Mouse (Mus musculus) cerebellum, adult 9-10 months (tissue): ENCODE measurements around the gene Dusp15.

Source experiments
- DNase-seq: peaks from one replicate; pipeline ENCODE4 v3.0.0; 2022

Dusp15 gene

DNA sequence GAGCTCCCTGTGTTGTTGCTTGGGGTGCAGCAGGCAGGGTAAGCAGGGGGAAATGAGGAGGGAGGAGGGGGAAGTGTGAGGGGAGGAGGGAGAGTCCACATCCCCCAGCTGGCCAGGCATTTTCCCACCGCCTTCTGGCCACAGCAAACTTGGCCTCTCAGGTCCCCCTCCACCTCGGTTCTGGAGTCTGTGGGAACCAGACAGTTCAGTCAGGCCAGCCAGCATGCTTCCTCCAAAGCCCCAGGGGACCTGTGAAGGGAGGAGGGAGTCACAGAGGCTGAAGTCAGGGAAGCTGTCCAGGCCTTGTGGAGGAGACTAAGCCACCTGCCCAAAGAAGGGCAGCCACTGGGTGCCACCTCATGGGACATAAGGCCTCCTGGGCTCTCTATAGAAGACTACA is 21.2 kb downstream of the Dusp15 start:
- DNase-seq: no peak

DNA sequence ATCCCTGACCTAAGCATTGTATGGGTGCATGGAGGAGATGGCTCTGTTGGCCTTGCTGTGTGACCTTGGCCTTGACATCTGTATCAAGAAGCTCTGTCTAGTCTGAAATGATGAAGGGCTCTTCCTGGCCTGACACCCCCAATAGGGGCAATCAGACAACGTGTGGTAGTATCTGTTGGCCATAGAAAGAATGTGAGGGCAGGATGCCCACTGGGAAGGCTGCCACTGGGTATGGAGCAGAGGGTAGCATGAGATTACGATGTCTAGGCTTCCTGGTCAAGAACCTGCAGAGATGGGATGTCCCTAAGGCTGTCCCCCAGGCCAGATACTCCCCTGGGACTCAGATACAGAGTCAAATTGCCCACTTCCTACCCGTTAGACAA is 22.5 kb downstream of the Dusp15 start:
- DNase-seq: no peak

DNA sequence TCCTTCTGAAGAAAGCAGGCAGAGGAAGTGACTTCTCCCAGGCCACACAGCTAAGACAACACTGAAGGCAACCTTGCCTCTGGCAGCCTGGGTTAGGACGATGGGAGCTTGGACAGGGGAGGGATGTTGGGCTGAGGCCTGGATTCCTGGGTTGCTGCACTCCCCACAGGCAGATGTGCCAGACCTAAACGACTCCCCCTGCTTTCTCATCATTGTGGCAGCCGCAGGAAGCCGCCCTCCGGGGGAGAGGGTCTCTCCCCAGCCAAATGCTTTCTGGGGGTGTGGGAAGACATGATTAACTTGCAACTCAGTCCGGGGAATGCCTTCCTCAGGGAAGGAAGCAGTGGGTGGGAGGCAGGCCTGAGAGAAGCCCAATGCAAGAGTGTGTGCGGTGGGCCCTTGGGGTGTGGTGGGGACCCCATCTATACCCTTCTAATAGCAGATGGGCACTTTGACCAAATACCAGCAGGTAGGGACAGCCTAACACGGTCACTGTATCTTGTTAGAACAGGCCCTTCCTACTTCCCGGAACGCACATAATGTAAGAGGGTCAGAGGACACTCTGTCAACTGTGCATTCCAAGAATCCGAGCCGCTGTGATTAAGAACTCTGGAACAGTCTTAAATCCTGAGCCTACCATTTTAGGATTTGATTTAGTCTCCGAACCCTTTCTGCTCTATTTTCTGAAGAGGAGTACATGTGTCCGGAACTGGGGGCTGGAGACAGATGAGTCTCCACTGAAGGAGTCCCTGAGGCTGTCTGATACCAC is 23.1 kb downstream of the Dusp15 start:
- DNase-seq: no peak

DNA sequence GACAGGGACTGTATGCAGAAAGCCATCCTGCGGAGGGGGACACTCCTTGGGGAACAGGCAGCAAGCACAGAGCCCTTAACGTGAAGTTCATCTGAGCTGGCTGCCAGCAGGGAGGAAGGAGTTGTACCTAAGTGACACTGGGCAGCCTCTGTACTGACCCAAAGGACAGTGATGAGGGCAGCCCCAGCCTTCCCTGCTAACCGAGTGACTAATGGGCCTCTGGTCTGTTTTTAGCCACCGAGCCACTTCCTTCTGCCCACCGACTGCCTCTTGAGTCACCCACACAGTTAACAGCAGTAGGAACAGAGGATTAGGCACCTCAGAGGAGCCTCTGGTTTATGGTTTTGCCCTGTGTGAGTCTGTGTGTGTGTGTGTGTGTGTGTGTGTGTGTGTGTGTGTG is 24.1 kb downstream of the Dusp15 start:
- DNase-seq: no peak

DNA sequence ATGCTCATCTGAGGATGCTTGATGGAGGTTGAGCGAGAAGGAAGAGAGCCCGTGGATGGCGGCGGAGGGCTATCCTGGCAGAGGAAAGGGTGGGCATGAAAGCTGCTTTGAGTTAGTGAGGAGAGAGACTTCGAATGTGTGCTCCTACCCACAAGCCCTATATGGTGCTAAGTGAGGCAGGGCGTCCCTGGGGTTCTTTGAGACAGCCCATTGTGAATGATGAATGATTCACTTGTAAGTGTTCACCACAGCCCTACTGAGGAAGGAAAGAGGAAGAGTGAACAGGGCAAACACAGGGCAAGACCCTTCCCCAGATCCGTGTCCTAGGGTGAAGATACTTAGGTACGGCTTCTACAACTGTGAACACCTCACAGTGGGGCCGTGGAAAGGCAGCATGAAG is 24.6 kb downstream of the Dusp15 start:
- DNase-seq: no peak

DNA sequence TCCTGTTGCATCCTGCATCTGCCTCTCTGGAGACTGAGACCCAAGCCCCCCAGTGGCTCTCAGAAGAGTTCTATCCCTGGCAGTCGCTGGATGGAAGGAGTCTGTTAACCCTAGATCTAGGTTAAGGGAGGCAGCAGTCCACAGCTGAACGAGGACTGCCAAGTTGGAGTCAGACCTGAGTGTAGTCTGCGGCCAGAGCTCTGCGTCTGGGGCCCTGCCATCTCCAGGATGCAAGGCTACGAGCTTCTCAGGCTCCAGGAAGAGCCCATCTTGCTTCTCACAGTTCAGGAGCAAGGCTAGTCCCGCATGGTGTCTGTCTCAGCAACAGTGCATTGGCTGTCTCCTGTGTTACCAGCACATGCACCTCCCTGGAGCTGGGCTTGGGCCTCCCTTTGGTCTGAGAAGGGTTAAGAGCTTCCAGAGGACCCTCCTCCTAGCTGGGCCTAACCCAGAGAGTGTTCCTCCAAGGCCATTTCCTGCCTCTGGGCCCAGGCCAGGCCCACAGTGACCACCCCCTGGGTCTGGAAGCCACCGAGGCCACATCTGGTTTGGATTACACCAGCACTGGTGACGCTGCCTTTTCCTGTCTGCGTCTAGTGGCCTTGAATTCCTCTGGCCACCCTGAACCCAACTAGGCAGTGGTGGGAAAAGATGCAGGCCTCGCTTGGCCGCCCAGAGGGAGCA is 26.2 kb downstream of the Dusp15 start:
- DNase-seq: no peak

DNA sequence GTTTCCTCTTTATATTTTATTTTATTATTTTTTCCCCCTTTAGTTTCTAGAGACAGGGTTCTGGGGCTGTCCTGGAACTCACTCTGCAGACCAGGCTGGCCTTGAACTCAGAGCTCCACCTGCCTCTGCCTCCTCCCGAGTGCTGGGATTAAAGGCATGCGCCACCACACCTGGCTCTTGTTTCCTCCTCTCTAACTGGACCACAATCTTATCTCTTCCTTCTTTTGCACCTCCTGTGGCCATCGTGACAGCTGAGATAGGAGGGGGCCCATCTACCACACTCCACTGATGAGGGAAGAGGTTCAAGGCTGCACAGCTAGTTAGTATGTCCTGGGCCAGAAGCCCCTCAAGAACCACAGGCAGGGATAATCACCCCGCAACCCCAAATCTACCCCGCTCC is 27.0 kb downstream of the Dusp15 start:
- no peak for DNase-seq

DNA sequence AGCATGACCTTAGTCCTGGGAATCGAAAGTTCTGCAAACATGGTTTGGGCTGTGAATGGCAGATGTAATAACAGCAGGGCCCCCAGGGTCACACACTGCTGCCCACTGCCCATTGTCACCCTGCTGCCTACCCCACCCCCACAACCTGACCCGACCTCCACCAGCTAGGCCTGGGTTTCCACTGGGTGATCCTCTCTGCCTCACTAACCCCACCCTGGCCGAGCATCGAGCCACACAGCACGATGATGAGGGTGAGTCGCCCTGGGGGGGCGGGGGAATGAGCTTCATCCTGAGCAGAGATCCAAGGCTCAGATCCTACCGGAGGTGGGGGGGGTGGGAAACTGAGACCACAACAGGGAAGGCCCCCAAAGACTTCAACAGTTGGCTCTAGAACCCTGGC is 27.4 kb downstream of the Dusp15 start:
- no peak for DNase-seq

DNA sequence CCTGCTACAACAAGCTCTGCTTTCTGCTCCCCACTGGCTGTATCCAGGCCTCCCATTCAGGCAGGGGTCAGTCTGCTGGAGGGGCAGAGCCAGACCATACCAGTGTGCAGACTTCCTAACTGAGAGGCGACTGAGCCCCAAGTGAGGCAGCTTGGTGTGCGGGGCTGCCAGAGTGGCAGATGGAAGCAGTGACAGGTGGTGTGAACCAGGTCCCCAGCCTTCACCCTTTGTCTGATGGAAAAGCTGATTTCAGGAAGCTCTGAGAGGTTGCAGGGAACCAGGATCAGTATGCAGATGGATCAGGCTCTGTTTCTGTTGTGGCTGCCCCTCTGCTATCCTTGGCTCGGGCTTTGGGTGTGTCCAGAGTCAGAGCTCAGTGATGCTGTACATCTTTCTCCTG is 27.9 kb downstream of the Dusp15 start:
- peak; percentile 65 for DNase-seq

DNA sequence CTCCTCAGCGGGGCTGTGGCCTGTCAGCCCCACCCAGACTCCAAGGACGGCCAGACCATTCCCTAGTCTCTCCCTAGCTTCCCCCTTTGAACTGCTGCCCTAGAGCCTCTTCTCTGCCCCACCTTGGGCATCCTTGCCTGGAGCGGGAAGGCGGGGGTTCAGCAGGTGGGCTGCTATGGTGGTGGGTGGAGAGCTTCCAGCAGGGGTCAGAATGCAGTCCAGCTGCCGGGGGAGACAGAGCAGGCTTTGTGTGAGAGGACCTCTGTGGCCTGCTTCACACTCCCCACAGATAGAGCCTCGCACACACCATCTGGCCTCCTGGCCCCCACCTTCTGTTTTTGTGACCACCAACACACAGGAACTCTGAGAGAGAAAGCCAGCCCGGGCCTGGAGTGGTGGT is 29.1 kb downstream of the Dusp15 start:
- no peak for DNase-seq

DNA sequence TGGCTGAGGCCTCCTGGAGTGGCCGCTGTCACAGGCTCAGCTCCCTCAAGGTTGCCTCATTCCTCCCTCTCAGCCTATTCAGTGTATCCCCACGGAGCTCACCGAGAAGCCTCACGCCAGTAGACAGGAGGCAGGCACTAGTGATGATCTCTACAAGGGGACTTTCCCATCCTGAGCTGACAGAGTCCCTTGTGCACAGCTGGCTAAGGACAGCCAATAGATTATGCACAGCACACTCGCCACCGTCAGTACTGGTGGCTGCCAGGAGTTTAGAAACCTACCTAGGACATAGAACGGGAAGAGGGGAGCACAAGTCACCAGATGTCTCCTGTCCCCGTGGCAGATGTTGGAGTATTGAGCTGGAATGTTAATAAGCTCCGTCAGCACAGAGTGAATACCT is 33.8 kb downstream of the Dusp15 start:
- DNase-seq: no peak

DNA sequence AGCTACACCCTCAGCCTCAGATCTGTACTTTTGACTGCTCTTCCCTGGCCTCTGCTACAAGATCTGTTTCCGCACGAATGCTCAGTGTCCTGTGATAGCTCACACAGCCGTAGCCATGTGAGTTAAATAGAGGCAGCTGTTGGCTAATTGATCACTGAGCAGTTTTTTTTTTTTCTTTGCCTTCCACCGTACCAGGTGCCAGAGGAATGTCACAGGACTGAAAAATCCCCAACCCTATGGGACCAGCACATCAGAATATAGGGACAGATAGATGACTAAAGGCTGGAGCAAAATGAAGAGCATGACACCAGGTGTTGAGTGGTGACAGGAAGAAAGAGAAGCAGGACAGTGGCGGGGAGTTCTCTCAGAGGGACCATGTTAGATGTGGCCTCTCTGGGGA is 35.4 kb downstream of the Dusp15 start:
- no peak for DNase-seq

DNA sequence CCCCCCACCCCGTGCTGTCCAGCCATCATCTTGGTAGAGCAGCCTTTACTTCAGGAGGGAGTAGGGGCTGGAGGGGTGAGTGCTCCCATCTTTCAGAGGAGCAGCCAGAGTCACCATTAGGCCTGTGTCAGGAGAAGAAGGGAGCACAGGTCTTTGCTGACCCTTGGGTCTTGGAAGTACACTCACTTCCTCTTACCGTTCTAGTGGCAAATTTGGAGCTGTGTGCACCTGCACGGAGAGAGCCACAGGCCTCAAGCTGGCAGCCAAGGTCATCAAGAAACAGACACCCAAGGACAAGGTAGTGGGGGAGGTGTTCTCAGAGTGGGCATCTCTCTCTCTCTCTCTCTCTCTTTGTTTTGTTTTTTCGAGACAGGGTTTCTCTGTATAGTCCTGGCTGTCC is 36.0 kb downstream of the Dusp15 start:
- DNase-seq: no peak

DNA sequence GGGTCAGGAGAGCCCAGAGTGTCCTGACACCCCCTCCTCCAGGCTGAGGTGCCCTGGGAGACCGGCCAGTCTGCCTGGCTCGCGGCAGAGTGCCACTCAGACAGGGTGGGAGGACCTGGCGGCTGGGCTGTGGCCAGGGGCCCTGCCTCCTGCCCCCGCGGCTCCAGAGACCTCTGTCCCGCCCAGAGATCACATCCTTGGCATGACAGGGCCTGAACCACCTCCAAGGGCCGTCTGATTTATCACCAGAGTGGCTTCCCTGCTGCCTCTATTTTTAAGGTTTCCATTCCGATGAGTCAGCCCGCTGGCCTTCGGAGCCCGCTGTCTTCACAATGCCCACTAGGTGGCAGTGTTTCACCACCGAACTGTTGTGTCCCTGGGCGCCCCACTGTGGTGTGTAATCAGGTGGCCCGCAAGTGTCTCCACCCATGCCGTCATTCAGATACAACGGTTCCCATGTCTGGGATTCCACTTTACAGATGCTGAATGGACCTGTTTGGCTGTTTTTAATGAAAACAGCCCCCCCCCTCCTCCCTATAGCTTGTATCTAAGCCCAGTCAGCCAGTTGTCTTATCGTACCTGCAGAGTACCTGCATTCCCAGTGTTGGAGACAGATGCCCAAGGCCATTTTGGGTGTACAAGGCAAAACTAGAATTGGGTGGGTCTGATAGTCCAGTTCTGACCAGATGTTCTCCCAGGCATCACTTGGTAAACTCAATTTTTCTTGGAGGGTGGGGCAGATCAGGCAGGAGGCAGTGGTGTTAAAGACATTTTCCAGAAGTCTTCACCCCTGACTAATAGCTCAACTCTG is 37.0 kb downstream of the Dusp15 start:
- DNase-seq: peak; percentile 90

DNA sequence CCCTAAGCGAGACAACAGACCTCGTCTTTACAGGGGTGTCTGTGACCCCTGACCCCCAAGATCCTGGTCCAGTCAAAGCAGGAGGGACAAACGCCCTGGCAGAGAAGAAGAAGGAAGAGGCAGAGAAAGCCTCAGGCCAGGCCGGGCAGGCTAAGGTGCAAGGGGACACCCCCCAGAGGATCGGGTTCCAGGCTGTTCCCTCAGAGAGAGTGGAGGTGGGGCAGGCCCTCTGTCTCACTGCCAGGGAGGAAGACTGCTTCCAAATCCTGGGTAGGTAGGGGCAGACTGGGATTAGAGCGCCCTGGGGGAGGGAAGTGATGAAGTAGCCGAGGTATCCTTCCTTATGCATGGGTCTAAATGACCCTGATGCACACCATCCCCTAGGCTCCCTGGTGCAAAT is 38.0 kb downstream of the Dusp15 start:
- DNase-seq: no peak

DNA sequence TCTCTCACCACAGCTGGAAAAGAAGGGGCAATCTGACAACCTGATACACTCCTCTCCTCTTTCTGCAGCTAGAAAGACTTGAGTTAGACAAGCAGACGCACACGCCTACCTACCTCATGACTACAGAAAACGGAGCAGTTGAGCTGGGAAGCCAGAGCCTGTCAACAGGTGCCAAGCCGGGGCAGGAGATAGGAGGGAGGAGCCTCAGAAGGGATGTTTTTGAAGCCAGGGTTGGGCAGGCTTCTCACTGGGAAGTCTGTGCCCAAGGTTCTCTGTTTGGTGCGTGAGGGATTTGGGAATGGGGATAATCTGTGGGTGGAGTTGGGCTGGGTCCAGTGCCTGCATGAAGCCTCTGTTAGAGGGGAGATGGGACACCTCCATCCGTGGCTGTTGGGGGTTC is 40.1 kb downstream of the Dusp15 start:
- no peak for DNase-seq

DNA sequence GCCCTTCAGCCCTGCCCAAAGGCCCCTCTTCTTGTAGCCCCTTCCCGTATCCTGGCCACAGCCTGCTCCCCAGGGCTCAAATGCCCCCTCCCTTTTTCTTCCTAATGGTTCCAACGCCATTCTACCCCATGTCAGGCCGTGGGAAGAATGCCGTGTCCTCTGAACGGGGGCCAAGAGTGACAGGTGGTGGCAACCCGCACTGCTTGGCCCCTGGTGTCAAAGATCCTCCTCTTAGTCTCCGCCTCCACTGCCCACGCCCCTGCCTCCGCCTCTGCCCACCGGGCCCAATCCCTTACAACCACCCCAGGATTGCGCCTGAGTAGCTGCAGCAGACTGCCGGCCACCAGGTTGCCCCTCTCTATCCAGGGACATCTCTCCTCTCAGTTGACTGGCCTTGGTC is 40.5 kb downstream of the Dusp15 start, which contains the start of gene Mylk2:
Gene Mylk2 (plus strand): TSS at position 322 of the 400 bp plus-strand sequence.
- DNase-seq: no peak

DNA sequence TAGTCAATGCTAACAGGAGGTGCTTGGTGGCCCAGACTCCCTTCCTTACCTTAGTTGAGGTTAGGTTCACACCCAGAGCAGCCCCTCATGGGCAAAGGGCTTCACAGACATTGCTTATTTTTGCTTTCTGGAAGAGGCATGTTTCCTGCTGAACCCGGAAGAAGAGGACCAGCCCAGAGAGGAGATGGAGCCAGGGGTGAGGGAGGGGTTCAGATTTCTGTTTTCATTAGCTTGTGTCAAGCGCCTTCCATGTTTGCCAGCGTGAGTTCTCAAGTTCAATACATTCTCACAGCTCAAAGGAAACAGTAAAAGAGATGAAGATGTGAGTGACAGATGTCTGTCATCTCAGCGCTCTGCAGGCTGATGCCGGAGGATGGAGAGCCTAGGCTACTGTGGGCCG is 41.6 kb downstream of the Dusp15 start:
- no peak for DNase-seq

DNA sequence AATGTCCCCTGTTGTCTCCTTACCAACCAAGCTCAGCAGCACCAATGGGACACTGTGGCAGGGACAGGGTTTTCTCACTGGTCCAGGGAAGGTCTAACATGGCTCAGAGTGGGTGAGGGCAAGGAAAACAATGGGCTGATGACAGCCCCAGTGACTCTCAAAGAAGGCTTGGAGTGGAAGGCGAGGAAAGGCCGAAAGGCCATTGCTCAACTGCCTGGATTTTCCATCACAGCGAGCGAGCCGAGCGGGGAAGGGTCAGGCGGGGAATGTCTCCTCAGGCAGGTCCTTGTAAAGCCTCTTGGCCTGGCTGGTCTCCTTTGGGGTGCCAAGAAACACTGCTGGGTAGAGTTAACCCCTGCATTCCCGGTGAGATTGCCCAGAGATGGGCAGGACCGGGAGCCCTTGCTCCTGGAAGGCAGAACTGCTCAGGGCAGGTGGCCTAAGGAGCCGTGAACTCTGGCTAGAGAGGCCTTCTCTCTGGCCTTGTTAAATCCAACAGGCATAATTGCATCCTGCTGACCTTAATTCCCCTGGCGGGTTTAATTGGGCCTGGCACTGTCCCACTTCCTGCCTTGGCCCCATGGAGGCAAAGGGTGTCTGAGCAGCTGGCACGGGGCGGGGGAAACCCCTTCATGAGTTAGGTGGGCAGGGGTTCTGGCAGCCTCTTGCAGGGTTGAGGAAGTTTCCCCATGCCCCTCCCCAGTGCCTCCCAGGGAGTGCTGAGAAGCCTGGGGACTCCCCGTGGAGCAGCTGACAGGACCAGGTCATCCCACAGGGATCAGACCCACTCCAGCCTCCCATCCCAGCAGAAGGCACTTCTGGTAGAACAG is 44.2 kb downstream of the Dusp15 start:
- DNase-seq: no peak

DNA sequence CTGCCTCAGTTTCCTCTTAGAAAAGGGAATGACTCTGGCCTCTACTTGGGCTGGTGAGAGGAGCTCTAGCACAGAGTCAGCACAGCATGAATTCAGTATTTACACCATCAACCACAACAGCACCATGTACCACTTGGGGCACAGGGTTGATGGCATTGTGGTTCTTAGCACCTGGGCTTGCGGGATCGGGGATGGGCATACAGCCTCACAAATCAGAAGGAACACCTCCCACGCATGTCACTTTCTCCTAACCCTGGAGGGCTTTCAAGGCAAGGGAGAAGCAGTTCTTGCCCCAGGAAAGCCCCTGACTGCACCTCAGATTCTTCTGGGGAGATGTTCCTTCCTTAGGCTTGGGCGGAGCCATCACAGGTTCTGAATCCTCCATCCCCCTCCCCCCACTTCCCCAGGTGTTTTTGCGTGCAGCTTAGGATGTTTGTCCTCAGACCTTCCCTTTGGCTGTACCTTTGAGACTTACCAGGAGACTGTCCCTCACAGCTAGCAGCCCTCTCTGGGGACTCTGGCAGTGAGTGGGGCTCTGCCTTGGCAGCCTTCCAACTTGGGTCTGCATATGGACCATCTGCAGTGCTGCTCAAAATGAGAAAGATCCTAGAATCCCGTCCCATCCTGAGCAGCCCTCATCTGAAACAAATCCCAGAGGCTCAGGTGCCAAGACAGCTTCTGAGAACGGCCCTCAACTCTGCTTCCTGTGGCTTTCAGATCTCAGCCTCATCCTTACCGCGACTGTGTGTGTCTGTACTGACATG is 45.0 kb downstream of the Dusp15 start:
- no peak for DNase-seq

DNA sequence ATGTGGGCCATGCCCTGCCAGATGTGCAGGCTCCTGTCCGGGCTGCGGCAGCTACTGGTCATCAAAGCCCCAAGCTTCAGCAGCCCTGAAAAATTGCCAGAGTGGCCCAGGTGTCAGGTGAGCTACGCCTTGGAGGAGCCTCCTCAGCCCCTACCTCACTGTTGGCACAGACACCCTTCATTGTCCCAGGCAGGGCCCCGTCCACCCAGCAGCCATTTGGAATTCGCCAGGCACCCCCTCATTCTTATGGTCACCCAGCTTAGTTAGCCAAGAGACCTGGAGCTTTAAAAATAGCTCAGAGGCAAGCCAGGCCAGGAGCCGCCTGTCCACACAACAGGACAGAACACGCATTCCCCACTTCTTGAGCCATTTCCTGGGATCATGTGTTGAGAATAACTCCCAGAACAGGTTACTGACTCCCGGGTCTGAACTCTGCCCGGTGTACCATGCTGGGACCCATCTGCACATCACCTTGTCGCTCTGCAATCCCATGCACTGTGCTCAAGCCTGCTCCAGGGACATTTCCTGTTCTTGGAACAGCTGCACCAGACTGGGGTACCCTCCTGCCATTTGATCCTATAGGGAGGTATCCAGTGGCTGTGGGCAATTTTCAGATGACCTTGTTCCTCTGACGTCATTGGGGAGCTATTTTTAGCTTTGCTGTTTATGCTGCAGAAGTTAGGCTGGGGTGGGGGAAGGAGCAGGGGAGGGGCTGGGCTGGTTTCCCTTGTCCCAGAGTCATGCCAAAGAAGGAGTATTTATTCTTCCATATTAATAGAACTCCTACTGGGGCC is 46.3 kb downstream of the Dusp15 start:
- no peak for DNase-seq
